Mouse (Mus musculus): Measurements from ENCODE around the gene Astn2. TPM values are rescaled to one million over a fixed set of nuclear protein-coding genes. Genes with fewer than 3 reads are reported as not detected.

Gene Astn2
- polyA plus RNA-seq, 1 experiment from 2014 or later: 0.81 TPM

DNA sequence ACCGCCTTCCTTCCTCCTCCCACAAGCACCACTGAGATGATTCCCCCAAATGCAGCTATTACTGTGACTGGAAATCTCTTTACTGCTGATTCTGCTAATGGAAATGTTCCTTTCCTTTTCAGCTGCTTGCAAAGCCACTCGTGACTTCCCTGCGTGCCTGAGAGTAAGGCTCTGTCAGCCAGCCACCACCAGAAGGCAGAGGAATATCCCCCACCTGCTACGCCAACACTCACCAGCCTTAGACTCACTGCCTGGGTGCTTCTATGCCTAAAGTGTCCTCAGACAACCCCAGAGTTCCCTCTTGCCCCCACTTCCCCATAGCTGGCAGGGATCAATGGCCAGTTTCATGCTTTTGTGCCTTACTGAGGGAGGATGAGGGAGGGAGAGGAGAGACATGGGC, 11.1 kb downstream of the Astn2 start:
- Histone ChIP-seq H3K27me3 (peaks cover 3% of the 10 kb centered on the region; the same call in 1 of the 2 replicates), H3K9me3 (replicated peaks) (no peaks in the 10 kb centered on the region), H3K4me2 (no peak overlapping the region), H3K4me1 (peaks cover 13% of the 10 kb centered on the region), H3K4me3 (no peak overlapping the region), H3K9ac (no peak overlapping the region), H3K36me3 (ENCODE audit: poor library complexity, severe bottlenecking) (no peaks in the 10 kb centered on the region), H3K27ac (no peak overlapping the region)
- 77% methylated on average over 4 of the region's 4 CpGs for WGBS
- no peak for ATAC-seq

DNA sequence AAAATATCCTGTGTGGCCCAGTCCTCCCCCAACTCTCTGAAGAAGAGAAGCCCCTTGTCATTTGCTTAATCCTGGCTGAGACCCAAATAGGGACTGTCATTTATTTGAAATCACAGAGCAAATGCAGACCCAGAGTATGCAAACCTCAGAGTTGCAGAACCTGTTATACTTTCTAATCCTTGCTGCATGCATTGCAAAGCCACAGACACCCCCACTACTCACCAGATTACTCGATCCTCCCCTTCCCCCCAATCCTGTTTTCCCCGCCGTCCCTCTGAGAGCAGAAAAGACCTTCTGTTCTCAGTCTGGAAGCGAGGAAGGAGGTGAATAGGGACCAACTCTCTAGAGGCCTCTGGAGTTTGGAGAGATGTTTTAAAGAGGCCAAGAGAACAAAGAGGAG, 13.9 kb downstream of the Astn2 start:
- 3% methylated on average over 4 of the region's 4 CpGs for WGBS
- Histone ChIP-seq H3K27ac (no peak overlapping the region), H3K9me3 (replicated peaks) (no peaks in the 10 kb centered on the region), H3K36me3 (ENCODE audit: poor library complexity, severe bottlenecking) (no peaks in the 10 kb centered on the region), H3K4me1 (peaks cover 13% of the 10 kb centered on the region), H3K27me3 (no peaks in the 10 kb centered on the region; the same call in 1 of the 2 replicates), H3K4me2 (no peak overlapping the region), H3K4me3 (no peak overlapping the region), H3K9ac (no peak overlapping the region)
- no peak for ATAC-seq

DNA sequence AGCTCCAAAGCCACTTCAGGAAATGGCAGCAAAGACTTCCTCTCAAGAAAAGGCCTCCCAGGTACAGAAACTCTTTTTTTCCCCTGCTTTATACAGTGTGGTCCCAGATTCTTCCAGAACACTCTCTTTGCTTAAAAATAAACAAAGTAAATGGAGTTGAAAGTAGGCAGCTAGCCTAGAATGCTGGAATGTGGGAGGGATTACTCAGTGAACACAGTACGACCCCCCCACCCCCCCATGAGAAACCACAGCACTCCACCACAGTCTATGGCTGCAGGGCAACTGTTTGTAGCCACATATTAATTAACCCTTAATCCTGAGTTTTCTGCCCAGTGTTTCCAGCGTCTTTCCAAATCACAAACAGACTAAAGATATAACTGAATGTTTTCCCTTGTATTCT, 25.8 kb downstream of the Astn2 start:
- Histone ChIP-seq H3K4me3 (no peak overlapping the region), H3K4me1 (peaks cover 10% of the 10 kb centered on the region), H3K9ac (no peak overlapping the region), H3K9me3 (replicated peaks) (no peaks in the 10 kb centered on the region), H3K27me3 (no peaks in the 10 kb centered on the region), H3K4me2 (no peak overlapping the region), H3K36me3 (ENCODE audit: poor library complexity, severe bottlenecking) (no peaks in the 10 kb centered on the region), H3K27ac (no peak overlapping the region)
- ATAC-seq: no peak
- 13% methylated on average over 2 of the region's 2 CpGs for WGBS

DNA sequence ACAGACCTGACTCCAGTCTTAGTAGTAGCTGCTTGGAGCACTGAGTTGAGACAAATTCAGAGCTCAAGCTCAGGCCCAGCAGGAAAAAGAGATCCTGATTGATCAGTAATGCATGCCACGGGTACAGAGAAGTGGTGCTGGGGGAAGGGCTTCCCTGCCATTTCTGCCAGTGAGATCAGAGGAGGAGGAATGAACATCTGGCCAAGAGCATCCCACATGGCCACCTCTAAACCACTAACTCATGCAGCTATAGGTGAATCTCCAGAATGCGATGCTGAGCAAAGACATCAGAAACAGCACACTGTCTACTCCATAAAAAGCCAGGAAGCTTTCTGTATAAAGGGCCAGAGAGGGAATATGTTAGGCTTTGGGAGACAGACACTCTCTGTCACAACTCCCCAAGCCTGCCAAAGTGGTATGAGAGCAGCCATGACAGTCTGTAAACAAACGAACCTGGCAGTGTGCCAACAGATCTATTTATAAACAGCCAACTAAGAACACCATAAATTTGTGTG, 33.8 kb downstream of the Astn2 start:
- Histone ChIP-seq H3K4me1 (peaks cover 9% of the 10 kb centered on the region), H3K4me3 (no peak overlapping the region), H3K9ac (no peak overlapping the region), H3K27me3 (no peaks in the 10 kb centered on the region), H3K27ac (0 out of 2 replicates have a peak overlapping the region, but pooled peaks have one; percentile 16), H3K4me2 (no peak overlapping the region), H3K36me3 (ENCODE audit: poor library complexity, severe bottlenecking) (no peaks in the 10 kb centered on the region), H3K9me3 (replicated peaks) (no peaks in the 10 kb centered on the region)
- WGBS: 56% methylated on average over 3 of the region's 3 CpGs
- peak; percentile 79; the same call in 1 of the 2 replicates for ATAC-seq

DNA sequence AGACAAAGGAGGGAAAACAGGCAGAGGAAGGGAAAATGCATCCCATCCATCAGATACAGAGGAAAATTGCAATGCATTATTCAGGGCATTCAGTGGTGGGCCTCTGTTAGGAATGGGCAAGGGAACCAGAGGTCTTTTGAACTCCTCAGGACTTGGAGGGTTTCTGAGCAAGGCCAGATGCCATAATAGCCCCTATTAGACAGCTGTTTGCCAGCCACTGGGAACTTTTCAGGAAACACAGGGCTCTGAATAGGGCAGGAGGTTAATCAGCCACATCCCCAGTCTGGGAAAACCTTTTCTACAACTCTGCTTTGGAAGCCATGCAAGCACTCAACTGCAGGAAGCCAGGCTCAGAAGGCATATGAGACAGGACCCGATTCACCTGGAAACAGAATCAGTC, 38.9 kb downstream of the Astn2 start:
- Histone ChIP-seq H3K4me3 (no peak overlapping the region), H3K27me3 (no peaks in the 10 kb centered on the region), H3K4me1 (peaks cover 5% of the 10 kb centered on the region), H3K27ac (no peak overlapping the region), H3K9me3 (replicated peaks) (no peaks in the 10 kb centered on the region), H3K9ac (no peak overlapping the region), H3K4me2 (no peak overlapping the region), H3K36me3 (ENCODE audit: poor library complexity, severe bottlenecking) (no peaks in the 10 kb centered on the region)
- ATAC-seq: no peak
- WGBS: 63% methylated on average over 1 of the region's 1 CpGs

DNA sequence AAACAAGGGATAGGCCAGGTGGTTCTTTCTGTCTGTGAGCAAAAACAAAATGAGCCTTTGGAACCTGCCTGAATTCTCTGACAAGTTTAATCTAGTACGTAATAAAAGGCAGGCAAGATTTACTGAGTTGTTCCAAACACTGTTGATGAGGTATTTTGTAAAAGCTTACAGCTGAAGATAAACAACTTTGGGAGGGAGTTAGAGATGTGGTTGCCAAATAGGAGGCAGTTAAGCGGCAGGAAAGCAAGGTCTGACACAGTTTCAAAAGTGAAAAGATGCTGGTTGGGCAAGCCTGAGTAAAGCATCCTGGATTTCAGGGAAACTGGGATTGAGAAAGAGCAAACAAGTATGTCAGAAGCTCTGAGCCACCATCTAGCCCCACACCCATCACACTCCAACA, 59.8 kb downstream of the Astn2 start:
- Histone ChIP-seq H3K9ac (no peak overlapping the region), H3K4me2 (no peak overlapping the region), H3K4me3 (no peak overlapping the region), H3K36me3 (ENCODE audit: poor library complexity, severe bottlenecking) (no peaks in the 10 kb centered on the region), H3K27me3 (no peaks in the 10 kb centered on the region), H3K4me1 (no peaks in the 10 kb centered on the region), H3K27ac (no peak overlapping the region), H3K9me3 (replicated peaks) (no peaks in the 10 kb centered on the region)
- ATAC-seq: no peak
- WGBS: 85% methylated on average over 2 of the region's 2 CpGs

DNA sequence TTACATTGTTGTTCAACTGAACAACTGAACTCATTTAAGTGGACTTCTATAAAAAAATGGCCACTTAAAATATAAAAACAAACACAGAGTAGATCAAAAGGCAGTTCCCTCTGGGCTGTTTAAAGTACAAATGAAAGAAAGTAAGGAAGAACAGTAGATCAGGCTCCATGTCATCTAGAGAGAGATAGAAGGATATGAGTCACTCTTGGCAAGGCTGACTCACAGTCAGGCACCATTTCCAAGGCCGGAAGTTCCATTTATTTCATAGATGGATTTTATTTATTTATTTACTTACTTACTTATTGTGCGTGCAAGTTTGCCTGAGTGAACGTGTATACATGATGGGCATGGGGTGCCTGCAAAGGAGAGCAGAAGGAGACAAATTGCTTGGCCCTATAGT, 67.0 kb downstream of the Astn2 start:
- ATAC-seq: no peak
- no peak overlapping the region for H3K27ac ChIP-seq
- no peak overlapping the region for H3K4me2 ChIP-seq
- no peak overlapping the region for H3K4me3 ChIP-seq
- H3K9me3 ChIP-seq (replicated peaks): no peaks in the 10 kb centered on the region
- no peak overlapping the region for H3K9ac ChIP-seq
- 92% methylated on average over 3 of the region's 3 CpGs for WGBS
- H3K4me1 ChIP-seq: no peaks in the 10 kb centered on the region
- H3K27me3 ChIP-seq: no peaks in the 10 kb centered on the region
- H3K36me3 ChIP-seq (ENCODE audit: poor library complexity, severe bottlenecking): no peaks in the 10 kb centered on the region

DNA sequence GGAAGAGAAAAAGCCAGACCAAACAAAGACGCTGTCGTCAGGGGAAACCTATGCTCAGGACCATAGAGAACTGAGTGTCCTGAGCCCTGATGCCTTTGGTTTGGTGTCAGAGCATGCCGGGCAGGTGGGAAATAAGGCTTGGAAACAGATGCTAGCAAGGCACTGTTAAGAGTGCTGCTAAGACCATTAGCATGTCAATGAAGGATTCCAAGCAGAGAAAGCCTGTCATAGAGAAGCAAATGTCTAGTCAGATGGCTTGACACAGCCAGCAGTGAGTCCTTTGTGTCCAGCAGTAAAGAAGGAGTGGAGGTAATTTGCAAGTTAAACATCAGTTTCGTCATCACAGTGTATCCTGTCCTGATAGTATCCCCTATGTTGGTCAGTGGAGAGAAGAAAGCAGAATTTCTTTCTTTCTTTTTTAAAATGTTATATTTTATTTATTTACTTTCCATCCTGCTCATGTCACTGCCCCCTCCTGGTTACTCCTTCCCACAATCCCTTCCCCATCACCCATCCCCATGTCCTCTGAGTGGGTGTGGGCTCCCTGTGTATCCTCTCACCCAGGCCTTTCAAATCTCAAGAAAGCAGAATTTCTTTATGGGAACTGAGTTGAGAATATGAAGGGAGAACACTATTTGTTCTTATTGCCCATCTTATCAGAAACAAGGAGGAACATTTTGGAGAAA, 73.7 kb downstream of the Astn2 start:
- Histone ChIP-seq H3K4me3 (no peak overlapping the region), H3K27me3 (no peaks in the 10 kb centered on the region), H3K4me1 (peaks cover 12% of the 10 kb centered on the region), H3K27ac (peak overlapping the region; percentile 12; the same call in 1 of the 2 replicates), H3K36me3 (ENCODE audit: poor library complexity, severe bottlenecking) (no peaks in the 10 kb centered on the region), H3K4me2 (no peak overlapping the region), H3K9me3 (replicated peaks) (no peaks in the 10 kb centered on the region), H3K9ac (no peak overlapping the region)
- 4% methylated on average over 4 of the region's 4 CpGs for WGBS
- peak; percentile 88 for ATAC-seq

DNA sequence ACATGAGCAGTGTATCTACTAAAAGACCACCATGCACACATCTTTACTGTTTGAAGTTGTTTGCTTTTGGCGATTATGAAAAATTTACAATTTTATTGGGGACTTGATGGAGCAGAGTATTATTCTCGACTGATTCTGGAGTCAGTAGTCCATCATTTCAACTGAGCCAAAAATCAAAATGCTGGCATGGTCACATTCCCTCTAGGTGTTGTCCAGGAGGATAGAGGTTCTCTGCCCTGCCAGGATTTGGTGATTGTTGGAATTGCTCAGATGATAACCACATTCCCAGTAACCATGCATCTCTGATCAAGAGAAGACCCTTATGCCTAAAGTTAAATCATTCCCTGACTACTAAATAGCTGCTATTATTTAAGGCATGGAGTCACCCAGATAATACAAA, 83.4 kb downstream of the Astn2 start:
- no peak overlapping the region for H3K9ac ChIP-seq
- no peak for ATAC-seq
- H3K36me3 ChIP-seq (ENCODE audit: poor library complexity, severe bottlenecking): no peaks in the 10 kb centered on the region
- no peaks in the 10 kb centered on the region for H3K4me1 ChIP-seq
- H3K4me3 ChIP-seq: no peak overlapping the region
- WGBS: 91% methylated on average over 2 of the region's 2 CpGs
- H3K9me3 ChIP-seq (replicated peaks): no peaks in the 10 kb centered on the region
- H3K27me3 ChIP-seq: no peaks in the 10 kb centered on the region; the same call in 1 of the 2 replicates
- H3K4me2 ChIP-seq: no peak overlapping the region
- H3K27ac ChIP-seq: no peak overlapping the region

DNA sequence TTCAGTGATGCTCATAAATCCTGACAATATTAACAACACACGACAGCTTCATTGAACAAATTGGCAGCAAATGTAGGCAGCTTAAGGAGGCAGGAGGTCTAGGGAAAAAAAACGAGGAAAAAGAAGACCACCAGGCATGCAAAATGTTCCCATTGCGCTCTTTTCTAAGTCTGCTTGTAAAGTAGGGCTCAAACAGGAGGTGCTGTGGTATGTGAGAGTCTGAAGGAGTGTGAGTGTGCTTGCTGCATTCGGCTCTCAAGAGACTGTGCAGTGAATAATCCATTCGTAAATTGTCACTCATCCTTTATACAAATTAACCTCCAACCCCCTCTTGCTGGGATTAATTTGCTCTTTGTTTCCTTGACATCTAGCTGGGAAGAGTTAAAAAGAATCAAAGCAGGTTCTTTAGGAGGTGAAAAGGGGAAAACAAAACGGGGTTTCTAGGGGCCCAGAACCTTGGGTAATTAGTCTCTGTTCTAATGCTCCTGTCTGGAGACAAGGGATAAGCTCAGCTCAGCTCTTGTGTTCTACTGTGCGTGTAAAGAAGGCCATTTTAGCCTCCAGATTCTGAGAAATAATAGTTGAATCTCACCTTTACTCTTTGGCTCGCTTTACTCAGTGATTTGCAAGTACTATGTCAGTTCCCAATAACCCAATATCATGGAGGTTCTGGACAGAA, 89.5 kb downstream of the Astn2 start:
- Histone ChIP-seq H3K9ac (no peak overlapping the region), H3K27me3 (no peaks in the 10 kb centered on the region; the same call in 1 of the 2 replicates), H3K4me1 (peaks cover 13% of the 10 kb centered on the region), H3K36me3 (ENCODE audit: poor library complexity, severe bottlenecking) (no peaks in the 10 kb centered on the region), H3K9me3 (replicated peaks) (no peaks in the 10 kb centered on the region), H3K27ac (no peak overlapping the region), H3K4me2 (no peak overlapping the region), H3K4me3 (no peak overlapping the region)
- WGBS: 4% methylated on average over 8 of the region's 8 CpGs
- ATAC-seq: peak; percentile 79

DNA sequence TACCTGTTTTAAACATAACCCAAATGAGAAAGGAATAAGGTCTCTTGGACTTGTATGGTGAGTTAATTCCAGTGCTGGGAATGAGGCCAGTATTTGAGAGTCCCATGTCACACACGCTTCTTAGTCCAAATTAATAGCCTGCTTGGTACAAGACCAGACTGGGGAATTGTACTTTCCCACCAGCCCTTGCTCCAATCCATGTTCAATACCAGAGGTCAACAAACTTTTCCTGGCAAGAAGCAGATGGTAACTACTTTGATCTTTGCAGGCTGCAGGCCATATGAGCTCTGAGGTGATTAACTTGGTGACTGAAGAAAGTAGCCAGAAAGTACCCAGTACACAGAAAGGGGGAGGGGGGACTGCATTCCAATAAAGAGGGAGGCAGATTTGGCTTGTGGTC, 91.7 kb downstream of the Astn2 start:
- no peak for ATAC-seq

DNA sequence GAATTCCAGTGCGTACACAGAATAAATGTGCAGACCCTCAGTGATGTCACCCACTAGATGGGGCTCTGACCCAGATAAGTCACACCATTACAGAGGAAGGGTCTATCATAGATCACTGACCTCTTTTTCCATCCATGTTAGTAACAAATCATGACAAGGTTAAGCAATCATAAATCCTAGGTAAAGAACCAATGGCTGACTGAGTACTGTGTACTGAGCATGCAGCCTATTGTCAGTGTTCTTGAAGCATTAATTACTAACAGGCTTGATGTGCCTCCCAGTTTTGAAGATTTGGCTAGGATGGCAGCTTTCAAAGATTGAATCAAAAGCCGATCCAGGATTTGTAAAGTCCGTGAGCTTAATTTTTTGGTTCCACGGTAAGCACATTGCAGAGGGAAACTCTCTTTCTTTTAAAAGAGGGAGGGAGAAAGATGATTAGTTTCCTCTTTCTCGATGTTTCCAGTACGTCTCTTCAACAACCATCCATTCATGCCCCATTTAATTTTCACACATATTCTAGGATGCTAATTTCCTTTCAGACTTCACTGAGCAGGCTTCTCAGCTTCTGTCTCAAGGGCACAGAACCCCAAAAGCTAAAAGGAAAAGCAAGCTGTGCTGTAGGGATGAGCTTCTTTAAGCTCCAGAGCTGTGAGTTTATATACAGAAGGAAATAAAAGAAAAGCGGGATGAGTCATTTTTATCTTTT, 93.9 kb downstream of the Astn2 start:
- peak; percentile 27; the same call in 1 of the 2 replicates for ATAC-seq
- Histone ChIP-seq H3K9me3 (replicated peaks) (no peaks in the 10 kb centered on the region), H3K36me3 (ENCODE audit: poor library complexity, severe bottlenecking) (no peaks in the 10 kb centered on the region), H3K27me3 (no peaks in the 10 kb centered on the region), H3K4me1 (peaks cover 20% of the 10 kb centered on the region), H3K4me3 (no peak overlapping the region), H3K4me2 (no peak overlapping the region), H3K27ac (no peak overlapping the region), H3K9ac (no peak overlapping the region)
- WGBS: 62% methylated on average over 7 of the region's 7 CpGs

More for the DNA sequence above, 91.7 kb downstream of the Astn2 start:
- 68% methylated on average over 1 of the region's 1 CpGs for WGBS
- no peaks in the 10 kb centered on the region for H3K9me3 ChIP-seq (replicated peaks)
- no peaks in the 10 kb centered on the region for H3K27me3 ChIP-seq
- no peak overlapping the region for H3K4me3 ChIP-seq
- peaks cover 13% of the 10 kb centered on the region for H3K4me1 ChIP-seq
- no peak overlapping the region for H3K4me2 ChIP-seq
- H3K9ac ChIP-seq: no peak overlapping the region
- H3K36me3 ChIP-seq (ENCODE audit: poor library complexity, severe bottlenecking): no peaks in the 10 kb centered on the region
- no peak overlapping the region for H3K27ac ChIP-seq

All from forebrain, embryonic 13.5 days (tissue).